Mouse (Mus musculus) embryonic fibroblast, embryonic 13.5 days (primary cell): ENCODE measurements around the gene Prune2. TPM values are rescaled to one million over a fixed set of nuclear protein-coding genes. Genes with fewer than 3 reads are reported as not detected.
"Not testable (repeated sequence)": the region's sequence is repeated elsewhere in the genome, so short reads cannot be mapped to it uniquely, and the experiment has no call there.

Experiments used
- H3K27ac ChIP-seq: 2 replicates; pipeline ENCODE4 v1.5.1; 2012; ENCODE audit warnings: low read length, control low read depth, inconsistent platforms; ENCODE audit not compliant: insufficient read depth
- H3K4me1 ChIP-seq: 2 replicates; pipeline ENCODE4 v1.6.1; 2011; ENCODE audit warnings: low read length; ENCODE audit not compliant: control insufficient read depth, insufficient read depth
- H3K4me3 ChIP-seq: 2 replicates; pipeline ENCODE4 v1.5.1; 2011; ENCODE audit warnings: mild to moderate bottlenecking, control low read depth, low read length; ENCODE audit not compliant: insufficient read depth
- CTCF ChIP-seq: IDR thresholded peaks from 2 replicates; pipeline ENCODE4 v1.5.1; 2011; ENCODE audit warnings: mild to moderate bottlenecking, control low read depth, low read length, moderate library complexity, borderline replicate concordance; ENCODE audit not compliant: insufficient read depth
- POLR2A ChIP-seq: IDR thresholded peaks from 2 replicates; pipeline ENCODE4 v1.6.1; 2011; ENCODE audit warnings: low read depth, mild to moderate bottlenecking, control low read depth, low read length, moderate library complexity
- polyA plus RNA-seq: library from polyadenylated mRNA; stranded (reverse); fragments of >200 nt; gene quantifications from 2 replicates; pipeline ENCODE4 v1.2.4, GENCODE M21; 2011; ENCODE audit warnings: low read depth; ENCODE audit not compliant: missing spikeins, insufficient read length

The Prune2 gene
- polyA plus RNA-seq, 1 experiment, result 7.8 TPM

GRCm38 (mm10) chr19:17150064-17150463, 194.1 kb downstream of the Prune2 start:
- H3K4me1 ChIP-seq, result no peaks in the 10 kb centered on the region
- TF ChIP-seq POLR2A (no peak), CTCF (no peak)
- H3K4me3 ChIP-seq, result no peak overlapping the region
- H3K27ac ChIP-seq, result no peak overlapping the region

GRCm38 (mm10) chr19:17151781-17152180, 195.9 kb downstream of the Prune2 start:
- Histone ChIP-seq H3K4me3 (no peak overlapping the region), H3K27ac (no peak overlapping the region), H3K4me1 (no peaks in the 10 kb centered on the region)
- TF ChIP-seq CTCF (no peak), POLR2A (no peak)

- Histone ChIP-seq H3K4me3 (no peak overlapping the region), H3K4me1 (no peaks in the 10 kb centered on the region), H3K27ac (no peak overlapping the region)
- TF ChIP-seq CTCF, result no peak
- no peak for TF ChIP-seq POLR2A
Measured at GRCm38 (mm10) chr19:17152461-17152860, 196.5 kb downstream of the Prune2 start.

GRCm38 (mm10) chr19:17153911-17154639, 198.2 kb downstream of the Prune2 start:
- Histone ChIP-seq H3K27ac (no peak overlapping the region), H3K4me1 (no peaks in the 10 kb centered on the region), H3K4me3 (no peak overlapping the region)
- TF ChIP-seq POLR2A (no peak), CTCF (no peak)

GRCm38 (mm10) chr19:17155216-17155615, 199.3 kb downstream of the Prune2 start:
- no peak overlapping the region for H3K4me3 ChIP-seq
- TF ChIP-seq POLR2A (no peak), CTCF (no peak)
- no peaks in the 10 kb centered on the region for H3K4me1 ChIP-seq
- no peak overlapping the region for H3K27ac ChIP-seq

GRCm38 (mm10) chr19:17159676-17160075, 203.8 kb downstream of the Prune2 start:
- Histone ChIP-seq H3K27ac (no peak overlapping the region), H3K4me1 (no peaks in the 10 kb centered on the region), H3K4me3 (no peak overlapping the region)
- TF ChIP-seq CTCF (no peak), POLR2A (no peak)

- no peak overlapping the region for H3K27ac ChIP-seq
- H3K4me3 ChIP-seq, result no peak overlapping the region
- TF ChIP-seq CTCF (no peak), POLR2A (no peak)
- no peaks in the 10 kb centered on the region for H3K4me1 ChIP-seq
Measured at GRCm38 (mm10) chr19:17160231-17160630, 204.3 kb downstream of the Prune2 start.

GRCm38 (mm10) chr19:17163511-17163953, 207.6 kb downstream of the Prune2 start:
- TF ChIP-seq CTCF (peak; percentile 78), POLR2A (no peak)
- Histone ChIP-seq H3K27ac (no peak overlapping the region), H3K4me1 (no peaks in the 10 kb centered on the region), H3K4me3 (no peak overlapping the region)

GRCm38 (mm10) chr19:17166288-17166687, 210.4 kb downstream of the Prune2 start:
- Histone ChIP-seq H3K4me1 (no peaks in the 10 kb centered on the region), H3K4me3 (no peak overlapping the region), H3K27ac (no peak overlapping the region)
- no peak for TF ChIP-seq POLR2A
- no peak for TF ChIP-seq CTCF

GRCm38 (mm10) chr19:17168186-17168585, 212.3 kb downstream of the Prune2 start:
- Histone ChIP-seq H3K27ac (no peak overlapping the region), H3K4me1 (no peaks in the 10 kb centered on the region), H3K4me3 (no peak overlapping the region)
- TF ChIP-seq CTCF, result no peak
- no peak for TF ChIP-seq POLR2A

GRCm38 (mm10) chr19:17169746-17170145, 213.8 kb downstream of the Prune2 start:
- Histone ChIP-seq H3K4me3 (no peak overlapping the region), H3K4me1 (no peaks in the 10 kb centered on the region), H3K27ac (no peak overlapping the region)
- no peak for TF ChIP-seq POLR2A
- TF ChIP-seq CTCF, result no peak

GRCm38 (mm10) chr19:17174501-17174900, 218.6 kb downstream of the Prune2 start:
- not testable (repeated sequence) for H3K4me3 ChIP-seq, H3K4me1 ChIP-seq, H3K27ac ChIP-seq
